Mouse (Mus musculus): ENCODE data around the gene Tle2.

DNA sequence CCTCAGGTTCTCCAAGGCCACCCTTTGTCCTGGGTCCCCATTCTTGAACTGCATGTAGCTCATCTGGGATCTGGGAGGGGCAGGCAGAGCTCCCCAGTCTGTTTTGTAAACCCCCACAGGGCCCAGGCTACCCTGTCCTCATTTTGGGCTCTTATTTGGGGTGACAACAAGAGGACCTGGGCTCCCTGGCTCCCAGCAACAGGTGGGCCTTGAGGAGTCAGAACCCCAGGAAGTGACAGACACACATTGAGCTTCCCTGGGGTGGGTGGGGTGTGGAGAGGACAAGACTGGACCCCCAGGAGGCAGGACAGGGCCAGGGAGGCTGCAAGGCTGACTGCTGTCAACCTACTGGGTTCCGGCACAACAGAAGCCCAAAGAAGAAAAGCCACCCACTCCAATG, 30.7 kb upstream of the Tle2 start:
- TF ChIP-seq GATA1 (IDR thresholded peaks at IDR 0.05; ENCODE audit: borderline replicate concordance, low read length) = no peak
- TF ChIP-seq FLI1 (IDR thresholded peaks at IDR 0.05; ENCODE audit: low read length) = no peak
